Mouse (Mus musculus): ENCODE results near the gene Sparc. TPM values are rescaled to one million over a fixed set of nuclear protein-coding genes. Genes with fewer than 3 reads are reported as not detected.

Sparc gene
- polyA plus RNA-seq, 1 experiment from 2014 or later = 348 TPM

DNA sequence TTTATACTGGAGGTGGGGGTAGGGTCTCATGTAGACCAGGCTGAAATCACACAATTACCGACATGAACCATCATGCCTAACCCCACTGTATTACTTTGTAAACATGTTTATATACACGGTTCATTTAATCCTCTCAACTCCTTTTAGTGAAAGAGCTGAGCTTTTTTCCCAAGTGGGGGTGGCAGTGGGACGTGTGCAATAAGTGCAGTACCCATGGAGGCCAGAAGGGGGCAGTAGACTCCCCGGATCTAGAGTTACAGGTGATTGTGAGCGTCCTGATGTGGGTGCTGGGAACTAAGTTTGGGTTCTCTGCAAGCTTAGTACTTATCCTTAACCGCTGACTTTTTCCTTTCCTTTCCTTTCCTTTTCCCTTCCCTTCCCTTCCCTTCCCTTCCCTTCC lies 49.1 kb downstream of the Sparc start:
- H3K9ac ChIP-seq (ENCODE audit: low read length) = no peak overlapping the region
- H3K4me1 ChIP-seq (replicated peaks; ENCODE audit: control insufficient read depth, insufficient read depth, low read length) = no peaks in the 10 kb centered on the region
- no peak overlapping the region for H3K4me3 ChIP-seq (ENCODE audit: low read depth, low read length)
- no peaks in the 10 kb centered on the region for H3K27me3 ChIP-seq (ENCODE audit: control insufficient read depth, insufficient read depth, low read length)
- no peak for ATAC-seq (replicated peaks; ENCODE audit: low FRiP score)
- no peak for DNase-seq (ENCODE audit: low spot score)
- H3K4me2 ChIP-seq (ENCODE audit: low read depth, low read length, severe bottlenecking) = no peak overlapping the region
- no peaks in the 10 kb centered on the region for H3K36me3 ChIP-seq (ENCODE audit: control insufficient read depth, insufficient read depth, low read length)
- WGBS = 57% methylated on average over 6 of the region's 6 CpGs
- H3K27ac ChIP-seq (ENCODE audit: low read depth, low read length) = no peak overlapping the region
- H3K9me3 ChIP-seq (ENCODE audit: control insufficient read depth, low read length) = no peaks in the 10 kb centered on the region

DNA sequence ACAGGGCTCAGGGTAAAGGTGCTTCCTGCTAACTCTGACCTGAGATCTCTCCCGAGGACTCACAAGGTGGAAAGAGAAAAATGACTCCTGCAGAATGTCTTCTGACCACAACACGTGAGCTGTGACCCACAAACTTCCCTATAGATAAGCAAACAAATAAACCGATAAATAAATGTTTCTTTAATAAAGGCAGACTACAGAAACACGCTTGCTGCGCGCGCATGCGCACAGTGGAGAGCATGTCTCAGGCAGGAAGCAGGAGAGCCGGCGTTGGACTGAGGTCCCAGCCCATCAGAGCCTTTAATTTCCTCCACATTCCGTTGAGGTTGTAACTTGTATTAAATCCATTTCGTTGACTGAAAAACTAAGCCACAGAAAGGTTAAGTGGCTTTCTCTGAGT lies 49.6 kb downstream of the Sparc start:
- Histone ChIP-seq H3K4me3 (ENCODE audit: low read depth, low read length) (no peak overlapping the region), H3K27me3 (ENCODE audit: control insufficient read depth, insufficient read depth, low read length) (no peaks in the 10 kb centered on the region), H3K9me3 (ENCODE audit: control insufficient read depth, low read length) (no peaks in the 10 kb centered on the region), H3K4me1 (replicated peaks; ENCODE audit: control insufficient read depth, insufficient read depth, low read length) (no peaks in the 10 kb centered on the region), H3K27ac (ENCODE audit: low read depth, low read length) (no peak overlapping the region), H3K36me3 (ENCODE audit: control insufficient read depth, insufficient read depth, low read length) (no peaks in the 10 kb centered on the region), H3K9ac (ENCODE audit: low read length) (no peak overlapping the region), H3K4me2 (ENCODE audit: low read depth, low read length, severe bottlenecking) (no peak overlapping the region)
- 89% methylated on average over 12 of the region's 12 CpGs for WGBS
- no peak for DNase-seq (ENCODE audit: low spot score)
- no peak for ATAC-seq (replicated peaks; ENCODE audit: low FRiP score)

DNA sequence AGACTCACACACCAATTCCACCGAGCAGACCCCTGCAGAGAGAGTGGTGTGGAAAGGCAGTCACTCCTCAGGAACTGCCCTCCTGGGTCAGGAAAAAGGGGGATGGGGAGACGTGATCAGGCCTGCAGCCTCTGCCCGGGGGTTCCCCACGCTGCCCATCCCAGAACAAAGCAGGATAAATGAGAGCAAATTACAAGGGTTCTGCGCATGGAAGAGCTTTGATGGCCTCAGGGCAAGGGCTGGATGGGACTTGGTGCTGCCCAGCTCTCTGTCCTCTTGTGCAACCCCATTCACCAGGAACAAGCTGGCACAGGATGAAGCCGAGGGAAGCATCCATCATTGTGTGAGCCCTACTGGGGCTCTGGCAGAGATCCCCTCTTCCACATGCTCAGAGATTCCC lies 51.0 kb downstream of the Sparc start:
- H3K36me3 ChIP-seq (ENCODE audit: control insufficient read depth, insufficient read depth, low read length) = no peaks in the 10 kb centered on the region
- 41% methylated on average over 6 of the region's 6 CpGs for WGBS
- H3K9ac ChIP-seq (ENCODE audit: low read length) = no peak overlapping the region
- no peak for ATAC-seq (replicated peaks; ENCODE audit: low FRiP score)
- H3K27ac ChIP-seq (ENCODE audit: low read depth, low read length) = no peak overlapping the region
- no peaks in the 10 kb centered on the region for H3K4me1 ChIP-seq (replicated peaks; ENCODE audit: control insufficient read depth, insufficient read depth, low read length)
- H3K4me3 ChIP-seq (ENCODE audit: low read depth, low read length) = no peak overlapping the region
- no peaks in the 10 kb centered on the region for H3K9me3 ChIP-seq (ENCODE audit: control insufficient read depth, low read length)
- H3K27me3 ChIP-seq (ENCODE audit: control insufficient read depth, insufficient read depth, low read length) = no peaks in the 10 kb centered on the region
- no peak overlapping the region for H3K4me2 ChIP-seq (ENCODE audit: low read depth, low read length, severe bottlenecking)
- no peak for DNase-seq (ENCODE audit: low spot score)

DNA sequence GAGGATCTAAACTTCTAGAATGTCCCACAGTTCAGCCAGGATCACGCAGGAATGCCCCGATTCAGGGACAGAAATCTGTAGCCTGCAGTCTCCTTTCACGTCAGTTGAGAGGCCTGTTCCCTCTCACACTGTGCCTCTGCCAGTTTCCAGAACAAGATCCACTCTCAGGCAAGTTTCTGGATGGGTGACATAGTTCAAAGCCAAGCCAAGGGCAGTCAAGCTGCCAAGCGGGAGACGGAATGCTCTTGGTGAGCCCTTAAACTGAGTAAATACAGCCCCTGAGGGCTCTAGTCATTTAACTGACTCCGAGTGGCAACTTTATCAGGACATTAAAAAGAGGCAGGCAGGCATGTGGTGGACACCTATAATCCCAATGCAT lies 53.9 kb downstream of the Sparc start:
- H3K9ac ChIP-seq (ENCODE audit: low read length) = no peak overlapping the region
- WGBS = 76% methylated on average over 6 of the region's 6 CpGs

DNA sequence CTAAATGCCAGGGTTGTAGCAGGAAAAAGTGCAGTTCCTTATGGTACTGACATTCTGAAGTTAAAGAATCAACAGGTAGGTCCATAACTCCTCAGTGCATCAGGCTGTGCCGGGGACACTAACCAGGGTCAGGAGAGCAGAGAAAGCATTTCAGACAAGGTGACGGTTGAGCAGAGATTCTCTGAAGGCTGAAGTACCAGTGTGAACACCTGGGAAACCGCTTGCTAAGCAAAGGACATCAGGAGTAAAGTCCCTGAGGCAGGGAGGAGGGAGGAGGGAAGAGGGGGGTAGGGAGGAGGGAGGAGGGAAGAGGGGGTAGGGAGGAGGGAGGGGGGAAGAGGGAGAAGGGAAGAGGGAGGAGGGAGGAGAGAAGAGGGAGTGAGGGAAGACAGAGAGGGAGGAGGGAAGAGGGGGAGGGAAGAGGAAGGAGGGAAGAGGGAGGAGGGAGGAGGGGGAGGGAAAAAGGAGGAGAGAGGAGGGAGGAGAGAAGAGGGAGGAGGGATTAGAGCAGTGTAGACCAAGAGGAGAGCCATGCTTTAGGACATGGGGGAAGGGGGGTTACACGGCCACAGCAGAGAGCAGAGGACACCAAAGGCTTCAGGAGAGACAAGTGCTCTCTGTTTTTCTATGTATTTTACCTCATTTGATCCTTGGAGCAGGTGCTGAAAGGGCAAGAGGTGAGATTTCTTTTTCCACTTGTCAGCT lies 54.4 kb downstream of the Sparc start:
- no peaks in the 10 kb centered on the region for H3K27me3 ChIP-seq (ENCODE audit: control insufficient read depth, insufficient read depth, low read length)
- H3K4me3 ChIP-seq (ENCODE audit: low read depth, low read length) = no peak overlapping the region
- 68% methylated on average over 4 of the region's 4 CpGs for WGBS
- DNase-seq (ENCODE audit: low spot score) = no peak
- ATAC-seq (replicated peaks; ENCODE audit: low FRiP score) = no peak
- H3K27ac ChIP-seq (ENCODE audit: low read depth, low read length) = no peak overlapping the region
- H3K36me3 ChIP-seq (ENCODE audit: control insufficient read depth, insufficient read depth, low read length) = no peaks in the 10 kb centered on the region
- no peak overlapping the region for H3K9ac ChIP-seq (ENCODE audit: low read length)
- no peaks in the 10 kb centered on the region for H3K4me1 ChIP-seq (replicated peaks; ENCODE audit: control insufficient read depth, insufficient read depth, low read length)
- no peaks in the 10 kb centered on the region for H3K9me3 ChIP-seq (ENCODE audit: control insufficient read depth, low read length)
- H3K4me2 ChIP-seq (ENCODE audit: low read depth, low read length, severe bottlenecking) = no peak overlapping the region

More for the DNA sequence above, 53.9 kb downstream of the Sparc start:
- Histone ChIP-seq H3K9me3 (ENCODE audit: control insufficient read depth, low read length) (no peaks in the 10 kb centered on the region), H3K36me3 (ENCODE audit: control insufficient read depth, insufficient read depth, low read length) (no peaks in the 10 kb centered on the region), H3K4me3 (ENCODE audit: low read depth, low read length) (no peak overlapping the region), H3K27ac (ENCODE audit: low read depth, low read length) (no peak overlapping the region), H3K4me1 (replicated peaks; ENCODE audit: control insufficient read depth, insufficient read depth, low read length) (no peaks in the 10 kb centered on the region), H3K27me3 (ENCODE audit: control insufficient read depth, insufficient read depth, low read length) (no peaks in the 10 kb centered on the region), H3K4me2 (ENCODE audit: low read depth, low read length, severe bottlenecking) (no peak overlapping the region)
- ATAC-seq (replicated peaks; ENCODE audit: low FRiP score) (no peak), DNase-seq (ENCODE audit: low spot score) (no peak)

DNA sequence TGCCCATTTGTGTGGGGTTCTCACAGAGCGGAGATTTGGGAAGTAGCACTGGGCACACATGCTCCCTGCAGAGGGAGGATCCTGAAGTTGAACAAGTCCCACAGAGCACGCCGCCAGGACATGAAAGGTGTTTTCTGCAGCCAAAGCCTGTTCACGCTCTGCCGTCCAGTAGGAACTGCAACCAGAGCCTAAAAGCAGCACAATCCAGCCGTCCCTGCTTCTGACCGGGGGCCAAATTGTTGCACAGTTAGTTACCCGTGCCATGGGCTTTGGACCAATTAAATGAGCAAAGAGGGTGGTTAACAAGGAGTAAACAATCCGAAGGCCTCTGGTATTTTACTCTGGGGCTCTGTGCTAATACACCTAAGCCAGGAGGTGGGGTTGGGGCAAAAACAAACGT lies 55.2 kb downstream of the Sparc start:
- no peak overlapping the region for H3K4me2 ChIP-seq (ENCODE audit: low read depth, low read length, severe bottlenecking)
- H3K9ac ChIP-seq (ENCODE audit: low read length) = no peak overlapping the region
- ATAC-seq (replicated peaks; ENCODE audit: low FRiP score) (no peak), DNase-seq (ENCODE audit: low spot score) (no peak)
- H3K27ac ChIP-seq (ENCODE audit: low read depth, low read length) = no peak overlapping the region
- no peaks in the 10 kb centered on the region for H3K9me3 ChIP-seq (ENCODE audit: control insufficient read depth, low read length)
- H3K4me1 ChIP-seq (replicated peaks; ENCODE audit: control insufficient read depth, insufficient read depth, low read length) = no peaks in the 10 kb centered on the region
- no peaks in the 10 kb centered on the region for H3K36me3 ChIP-seq (ENCODE audit: control insufficient read depth, insufficient read depth, low read length)
- H3K4me3 ChIP-seq (ENCODE audit: low read depth, low read length) = no peak overlapping the region
- H3K27me3 ChIP-seq (ENCODE audit: control insufficient read depth, insufficient read depth, low read length) = no peaks in the 10 kb centered on the region
- WGBS = 76% methylated on average over 10 of the region's 10 CpGs

DNA sequence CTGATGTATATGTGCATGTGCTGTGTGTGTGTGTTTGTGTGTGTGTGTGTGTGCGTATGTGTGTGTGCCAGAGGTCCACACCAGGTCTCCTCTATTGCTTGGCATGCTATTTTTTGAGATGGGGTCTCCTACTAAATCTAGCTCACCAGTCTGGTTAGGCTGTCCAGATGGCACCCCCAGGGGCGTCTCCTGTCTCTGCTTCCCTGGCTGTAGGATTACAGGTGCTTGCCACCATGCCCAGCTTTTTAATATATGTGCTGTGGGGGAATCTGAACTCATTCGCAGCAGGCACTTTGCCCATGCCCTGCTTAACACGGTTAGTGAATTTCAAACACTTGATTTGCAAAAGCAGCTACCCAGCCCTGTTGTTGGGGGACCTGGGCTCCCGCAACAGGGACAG lies 57.1 kb downstream of the Sparc start:
- no peaks in the 10 kb centered on the region for H3K9me3 ChIP-seq (ENCODE audit: control insufficient read depth, low read length)
- no peaks in the 10 kb centered on the region for H3K4me1 ChIP-seq (replicated peaks; ENCODE audit: control insufficient read depth, insufficient read depth, low read length)
- ATAC-seq (replicated peaks; ENCODE audit: low FRiP score) (no peak), DNase-seq (ENCODE audit: low spot score) (no peak)
- no peak overlapping the region for H3K9ac ChIP-seq (ENCODE audit: low read length)
- WGBS = 77% methylated on average over 5 of the region's 5 CpGs
- H3K4me2 ChIP-seq (ENCODE audit: low read depth, low read length, severe bottlenecking) = no peak overlapping the region
- H3K4me3 ChIP-seq (ENCODE audit: low read depth, low read length) = no peak overlapping the region
- H3K36me3 ChIP-seq (ENCODE audit: control insufficient read depth, insufficient read depth, low read length) = no peaks in the 10 kb centered on the region
- no peaks in the 10 kb centered on the region for H3K27me3 ChIP-seq (ENCODE audit: control insufficient read depth, insufficient read depth, low read length)
- no peak overlapping the region for H3K27ac ChIP-seq (ENCODE audit: low read depth, low read length)

DNA sequence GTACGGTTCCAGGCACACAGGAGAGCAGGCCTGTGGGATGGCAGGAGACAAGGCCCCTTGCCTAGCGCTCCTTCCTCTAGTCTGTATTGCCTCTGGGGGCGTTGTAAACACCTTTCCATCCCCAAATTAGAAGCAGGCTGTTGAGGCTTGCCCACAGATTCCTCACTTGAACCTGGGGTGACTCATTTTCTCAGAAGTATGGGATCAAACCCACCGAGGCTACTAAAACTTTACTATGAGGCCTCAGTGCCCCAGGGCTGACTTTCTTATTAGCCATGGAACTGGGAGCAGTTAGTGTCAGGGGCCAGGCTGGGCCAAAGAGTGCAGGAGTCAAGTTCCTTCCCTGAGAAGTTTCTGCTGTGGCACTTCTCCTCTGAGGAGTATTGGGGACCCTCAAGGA lies 57.7 kb downstream of the Sparc start:
- Histone ChIP-seq H3K4me2 (ENCODE audit: low read depth, low read length, severe bottlenecking) (no peak overlapping the region), H3K9ac (ENCODE audit: low read length) (no peak overlapping the region), H3K4me3 (ENCODE audit: low read depth, low read length) (no peak overlapping the region), H3K36me3 (ENCODE audit: control insufficient read depth, insufficient read depth, low read length) (no peaks in the 10 kb centered on the region), H3K4me1 (replicated peaks; ENCODE audit: control insufficient read depth, insufficient read depth, low read length) (no peaks in the 10 kb centered on the region), H3K27ac (ENCODE audit: low read depth, low read length) (no peak overlapping the region), H3K9me3 (ENCODE audit: control insufficient read depth, low read length) (no peaks in the 10 kb centered on the region), H3K27me3 (ENCODE audit: control insufficient read depth, insufficient read depth, low read length) (no peaks in the 10 kb centered on the region)
- DNase-seq (ENCODE audit: low spot score) = no peak
- no peak for ATAC-seq (replicated peaks; ENCODE audit: low FRiP score)
- WGBS = 52% methylated on average over 4 of the region's 4 CpGs

DNA sequence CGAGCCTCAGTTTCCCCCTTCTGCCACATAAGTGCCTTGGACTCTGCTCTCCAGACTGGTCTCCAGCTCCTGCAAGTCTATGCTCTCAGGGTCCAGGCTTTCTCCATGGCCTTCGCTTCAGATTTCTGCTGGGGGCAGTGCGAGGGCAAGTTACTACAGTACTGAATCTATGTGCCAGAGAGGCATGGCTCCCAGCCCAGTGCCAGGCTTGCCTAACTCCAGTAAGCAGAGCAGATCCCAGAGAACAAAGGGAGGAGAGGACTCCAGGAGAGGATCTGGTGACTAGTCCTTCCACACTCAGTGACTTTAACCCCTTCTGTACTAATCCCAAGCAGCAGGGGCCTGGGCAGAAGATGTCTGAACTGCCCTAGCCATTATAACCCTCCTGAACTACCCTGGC lies 58.3 kb downstream of the Sparc start:
- Histone ChIP-seq H3K36me3 (ENCODE audit: control insufficient read depth, insufficient read depth, low read length) (no peaks in the 10 kb centered on the region), H3K4me2 (ENCODE audit: low read depth, low read length, severe bottlenecking) (no peak overlapping the region), H3K4me1 (replicated peaks; ENCODE audit: control insufficient read depth, insufficient read depth, low read length) (no peaks in the 10 kb centered on the region), H3K27me3 (ENCODE audit: control insufficient read depth, insufficient read depth, low read length) (no peaks in the 10 kb centered on the region), H3K9ac (ENCODE audit: low read length) (no peak overlapping the region), H3K4me3 (ENCODE audit: low read depth, low read length) (no peak overlapping the region), H3K27ac (ENCODE audit: low read depth, low read length) (no peak overlapping the region), H3K9me3 (ENCODE audit: control insufficient read depth, low read length) (no peaks in the 10 kb centered on the region)
- 89% methylated on average over 3 of the region's 3 CpGs for WGBS
- ATAC-seq (replicated peaks; ENCODE audit: low FRiP score) = no peak
- DNase-seq (ENCODE audit: low spot score) = no peak
